Mouse (Mus musculus): ENCODE data around the gene Mpzl1.

Gene Mpzl1

DNA sequence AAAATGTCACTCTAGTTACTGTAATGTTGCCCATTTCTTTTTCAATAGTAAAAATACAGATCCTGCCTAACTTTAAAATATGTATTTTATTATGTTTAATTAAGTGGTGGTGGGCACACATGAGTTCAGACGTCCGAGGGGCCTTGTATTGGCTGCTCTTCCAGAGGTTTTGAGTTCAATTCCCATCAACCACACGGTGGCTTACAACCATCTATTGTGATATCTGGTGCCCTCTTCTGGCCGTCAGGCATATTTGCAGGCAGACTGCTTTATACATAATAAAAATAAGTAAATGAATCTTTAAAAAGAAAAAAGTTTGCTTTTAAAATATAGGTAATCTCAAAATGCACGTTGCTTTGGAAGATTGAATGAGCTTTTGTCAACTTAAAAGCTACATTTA is 55.0 kb downstream of the Mpzl1 start:
- DNase-seq (ENCODE audit: low read depth, low spot score): peak; percentile 16

DNA sequence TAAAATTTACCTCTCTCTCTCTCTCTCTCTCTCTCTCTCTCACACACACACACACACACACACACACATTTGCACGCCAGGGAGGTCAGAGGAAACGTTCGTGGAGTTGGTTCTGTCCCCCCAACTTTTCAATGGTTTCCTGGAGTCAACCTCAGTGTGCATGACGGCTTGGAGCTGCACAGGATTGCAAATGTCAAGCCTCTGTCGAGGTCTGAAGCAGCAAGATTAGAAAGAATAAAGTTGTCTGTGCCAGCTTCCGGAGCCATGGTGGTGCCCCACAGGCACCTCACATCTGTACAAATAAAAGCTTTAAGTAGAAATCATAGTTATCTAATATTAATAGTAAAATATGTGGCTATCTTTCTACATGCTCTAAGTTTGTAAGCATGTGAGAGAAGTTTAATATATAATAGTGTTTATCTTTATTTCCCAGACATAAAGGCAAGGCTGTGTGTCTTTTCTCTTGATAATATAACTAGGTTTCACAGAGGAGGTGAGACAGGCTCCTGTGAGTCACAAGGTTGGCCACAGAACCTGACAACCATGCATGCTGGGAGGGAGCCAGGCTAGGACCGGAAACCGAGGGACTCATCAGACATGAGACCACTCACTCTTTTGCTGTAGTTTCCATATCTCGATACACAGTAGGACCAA is 57.8 kb downstream of the Mpzl1 start:
- no peak for DNase-seq (ENCODE audit: low read depth, low spot score)

DNA sequence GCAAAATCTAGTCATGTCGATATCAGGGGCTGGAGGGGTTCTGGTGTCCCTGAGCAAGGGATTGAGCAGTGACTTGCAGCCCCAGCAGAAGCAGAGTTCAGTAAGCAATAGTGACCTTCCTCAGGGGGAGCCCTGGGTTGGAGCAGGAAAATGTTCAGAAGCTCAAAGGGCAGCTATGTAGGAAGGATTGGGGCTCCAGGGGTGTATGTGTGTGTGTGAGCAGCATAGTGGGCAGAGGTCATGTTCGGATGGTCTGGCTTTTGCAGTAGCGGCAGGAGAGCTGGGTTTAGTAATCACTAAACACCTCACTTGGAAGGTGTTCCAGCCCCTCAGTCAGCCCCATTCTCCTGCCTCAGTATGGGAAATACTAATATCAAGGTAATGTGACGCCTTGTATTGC is 58.3 kb downstream of the Mpzl1 start:
- no peak for DNase-seq (ENCODE audit: low read depth, low spot score)

DNA sequence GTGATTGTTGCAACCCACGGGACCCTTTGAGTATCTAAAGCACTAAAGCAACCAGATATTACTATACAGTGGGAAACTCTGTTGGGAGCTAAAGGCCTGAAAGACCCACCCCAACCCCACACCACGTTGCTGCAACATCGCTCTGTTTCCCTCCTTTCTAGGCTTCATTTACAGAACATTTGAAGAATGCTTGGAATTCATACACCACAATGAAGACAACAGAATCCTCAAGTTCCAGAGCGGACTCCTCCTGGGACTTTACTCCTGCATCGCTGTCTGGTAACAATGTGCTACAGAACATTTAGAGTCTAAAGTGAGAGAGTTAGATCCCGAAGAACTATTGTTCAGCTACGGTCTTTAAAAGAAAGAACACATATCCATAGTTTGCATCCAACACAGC is 66.9 kb downstream of the Mpzl1 start:
- DNase-seq (ENCODE audit: low read depth, low spot score): no peak

DNA sequence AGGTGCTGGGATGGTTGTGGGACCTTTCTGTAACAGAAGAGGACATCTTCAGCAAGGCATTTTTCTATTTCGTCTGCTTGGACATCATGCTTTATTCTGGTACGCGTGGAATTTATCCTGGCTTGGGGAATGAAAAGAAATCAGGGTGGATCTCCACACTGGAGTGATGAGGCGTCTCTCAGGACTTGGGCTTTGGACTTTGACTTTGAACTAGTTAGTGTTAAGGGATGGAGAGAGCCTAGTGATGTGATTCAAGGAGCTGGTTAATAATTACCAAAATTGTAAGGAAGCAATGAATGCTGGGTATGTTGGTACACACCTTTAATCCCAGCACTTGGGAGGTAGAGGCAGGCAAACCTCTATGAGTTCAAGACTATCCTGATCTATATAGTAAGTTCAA is 69.1 kb downstream of the Mpzl1 start:
- no peak for DNase-seq (ENCODE audit: low read depth, low spot score)

DNA sequence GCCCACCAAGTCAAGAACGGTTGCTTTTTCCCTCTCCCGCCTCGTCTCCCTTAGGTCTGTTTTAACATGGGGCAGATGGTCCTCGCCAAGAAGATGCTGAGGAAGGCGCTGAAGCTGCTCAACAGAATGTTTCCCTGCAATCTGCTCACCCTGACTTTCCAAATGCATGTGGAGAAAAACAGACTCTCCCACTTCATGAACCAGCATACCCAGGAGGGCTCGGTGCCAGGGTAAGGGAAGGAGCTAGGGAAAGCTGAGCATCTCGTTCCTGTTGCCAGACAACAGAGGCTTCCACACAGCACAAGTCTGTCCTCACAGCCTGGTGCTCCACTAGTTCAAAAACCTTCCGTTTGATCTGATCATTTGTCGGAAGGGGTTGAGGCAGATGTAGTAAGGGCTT is 75.3 kb downstream of the Mpzl1 start:
- DNase-seq (ENCODE audit: low read depth, low spot score): no peak

DNA sequence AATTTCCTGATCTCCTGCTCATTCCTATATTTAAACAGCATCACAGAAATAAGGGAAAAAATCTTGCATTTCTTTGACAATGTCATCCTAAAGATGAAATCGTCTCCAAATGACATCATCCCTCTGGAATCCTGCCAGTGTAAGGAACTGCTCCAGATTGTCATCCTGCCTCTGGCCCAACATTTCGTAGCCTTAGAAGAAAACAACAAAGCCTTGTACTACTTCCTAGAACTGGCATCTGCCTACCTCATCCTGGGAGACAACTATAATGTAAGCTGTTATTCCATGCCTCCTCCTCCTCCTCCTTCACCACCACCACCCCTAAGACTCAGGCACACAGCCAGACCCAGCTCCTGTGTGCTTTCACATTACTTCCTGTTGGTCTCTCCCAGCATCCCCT is 77.6 kb downstream of the Mpzl1 start:
- no peak for DNase-seq (ENCODE audit: low read depth, low spot score)
